Mouse (Mus musculus) lung, adult 18-20 months (tissue): Measurements from ENCODE around the gene Rasip1.
"Not testable (repeated sequence)": the region's sequence is repeated elsewhere in the genome, so short reads cannot be mapped to it uniquely, and the experiment has no call there.

Experiments
- DNase-seq, 2 experiments: peaks; one replicate each; pipeline ENCODE4 v3.0.0; 2022; ENCODE audit warnings: mixed read lengths in 2 of 2

Gene Rasip1

GRCm38 (mm10) chr7:45645591-45645971 lies 18.3 kb downstream of the Rasip1 start:
- DNase-seq = no peak

DNA sequence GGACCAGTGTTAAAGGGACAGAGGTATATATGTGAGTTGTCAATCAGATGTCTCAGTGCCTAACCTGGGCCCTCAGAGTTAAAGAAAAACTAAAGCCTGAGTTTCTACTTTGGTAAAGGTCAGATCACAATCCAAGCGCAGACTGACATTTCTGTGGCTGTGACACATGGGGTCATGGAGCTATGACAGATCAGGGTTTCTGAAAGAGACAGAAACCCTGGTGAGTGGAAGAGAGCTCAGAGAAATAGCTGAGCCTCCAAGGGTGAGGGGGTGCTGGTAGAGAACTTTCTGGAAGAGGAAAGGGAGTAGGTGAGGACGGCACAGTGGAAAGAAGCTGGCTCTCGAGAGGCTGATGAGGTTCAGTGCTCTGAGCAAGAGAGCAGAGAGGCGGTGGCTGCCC lies 19.4 kb downstream of the Rasip1 start:
- no peak for DNase-seq

- no peak for DNase-seq
Measured at GRCm38 (mm10) chr7:45649351-45649750, 22.1 kb downstream of the Rasip1 start.

- not testable (repeated sequence) for DNase-seq
Measured at GRCm38 (mm10) chr7:45650484-45650883, 23.2 kb downstream of the Rasip1 start.

DNA sequence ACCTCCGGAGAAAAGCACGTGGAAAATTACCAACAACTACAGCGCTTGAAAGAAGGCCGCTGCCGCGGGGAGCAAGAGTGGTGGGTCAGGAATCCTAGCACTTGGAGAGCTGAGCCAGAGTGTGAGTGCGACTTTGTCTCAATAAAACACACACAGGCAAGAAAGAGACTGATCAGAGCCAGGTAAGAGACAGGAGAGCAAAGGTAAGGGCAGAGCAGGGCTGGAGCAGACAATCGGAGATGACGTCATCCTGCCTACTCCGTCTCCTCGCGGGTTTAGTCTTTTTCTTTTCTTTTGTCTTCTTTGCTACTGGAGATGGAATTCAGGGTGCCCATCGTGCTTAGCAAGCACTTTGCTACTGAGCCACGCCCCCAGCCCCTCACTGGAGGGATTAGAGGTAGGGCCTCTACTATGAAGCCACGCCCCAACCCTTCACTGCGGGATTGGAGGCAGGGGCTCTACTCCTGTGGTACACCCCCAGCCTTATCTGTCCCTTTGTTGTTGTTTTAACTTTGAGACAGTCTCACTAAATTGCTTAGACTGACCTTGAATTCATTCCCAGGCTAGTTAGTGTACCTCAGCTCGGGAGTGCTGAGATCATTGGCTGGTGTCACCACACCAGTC lies 27.2 kb downstream of the Rasip1 start:
- DNase-seq = no peak

GRCm38 (mm10) chr7:45660746-45661478 lies 33.6 kb downstream of the Rasip1 start:
- no peak for DNase-seq

DNA sequence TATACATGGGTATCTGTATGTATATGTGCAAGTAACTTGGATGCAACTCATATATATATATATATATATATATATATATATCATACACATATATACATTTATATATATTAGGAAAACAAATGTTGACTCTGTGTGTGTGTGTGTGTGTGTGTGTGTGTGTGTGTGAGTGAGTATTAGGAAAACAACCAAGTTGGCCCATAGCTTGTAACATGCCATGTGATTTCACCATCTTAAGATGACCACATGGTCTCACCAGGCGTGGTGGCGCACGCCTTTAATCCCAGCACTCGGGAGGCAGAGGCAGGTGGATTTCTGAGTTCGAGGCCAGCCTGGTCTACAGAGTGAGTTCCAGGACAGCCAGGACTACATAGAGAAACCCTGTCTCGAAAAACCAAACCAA lies 34.4 kb downstream of the Rasip1 start:
- DNase-seq = not testable (repeated sequence)

DNA sequence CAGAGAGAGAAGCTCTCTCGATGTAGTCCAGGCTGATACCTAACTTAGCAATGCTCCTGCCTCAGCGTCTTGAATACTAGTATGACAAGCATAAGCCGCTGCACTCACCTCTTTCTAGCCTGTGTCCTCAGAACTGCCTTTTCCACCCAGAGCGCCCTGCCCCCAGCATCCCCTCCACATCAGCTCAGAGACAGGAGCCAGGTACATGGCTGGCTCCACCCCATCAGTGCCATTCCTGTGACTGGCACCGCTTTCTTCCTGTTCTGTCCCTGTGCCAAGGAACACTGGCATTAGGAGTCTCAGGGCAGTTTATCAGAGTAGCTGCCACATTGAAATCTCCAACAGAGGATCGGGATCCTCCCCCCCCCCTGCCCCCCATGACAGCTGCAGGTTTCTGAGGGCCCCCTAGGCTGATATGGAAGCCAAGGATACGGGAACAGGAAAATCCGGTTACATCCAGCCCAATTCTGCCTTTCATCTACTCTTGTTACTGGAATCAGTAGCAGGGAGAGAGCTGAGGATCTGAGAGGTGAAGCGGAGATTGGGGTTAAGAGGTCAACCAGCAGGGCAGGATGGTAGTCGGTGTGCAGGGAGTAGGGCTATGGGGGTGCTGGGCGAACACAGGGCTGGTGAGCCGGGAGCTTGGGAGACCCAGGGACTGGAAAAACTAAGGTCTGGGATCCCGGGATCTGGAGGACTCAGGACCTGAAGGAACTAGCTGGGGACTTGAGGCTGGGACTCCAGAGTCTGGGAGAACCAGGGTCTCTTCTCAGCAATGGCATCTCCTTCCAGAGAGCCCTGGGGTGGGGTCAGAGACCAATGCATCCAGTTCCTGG lies 38.2 kb downstream of the Rasip1 start:
- DNase-seq = no peak

- no peak for DNase-seq
Measured at GRCm38 (mm10) chr7:45666161-45666560, 38.9 kb downstream of the Rasip1 start, which contains the start of gene Fut2. Gene Fut2, minus strand, starts transcription at chr7:45666394.

GRCm38 (mm10) chr7:45667761-45668160 lies 40.5 kb downstream of the Rasip1 start:
- no peak for DNase-seq

GRCm38 (mm10) chr7:45668921-45669320 lies 41.6 kb downstream of the Rasip1 start:
- no peak for DNase-seq

DNA sequence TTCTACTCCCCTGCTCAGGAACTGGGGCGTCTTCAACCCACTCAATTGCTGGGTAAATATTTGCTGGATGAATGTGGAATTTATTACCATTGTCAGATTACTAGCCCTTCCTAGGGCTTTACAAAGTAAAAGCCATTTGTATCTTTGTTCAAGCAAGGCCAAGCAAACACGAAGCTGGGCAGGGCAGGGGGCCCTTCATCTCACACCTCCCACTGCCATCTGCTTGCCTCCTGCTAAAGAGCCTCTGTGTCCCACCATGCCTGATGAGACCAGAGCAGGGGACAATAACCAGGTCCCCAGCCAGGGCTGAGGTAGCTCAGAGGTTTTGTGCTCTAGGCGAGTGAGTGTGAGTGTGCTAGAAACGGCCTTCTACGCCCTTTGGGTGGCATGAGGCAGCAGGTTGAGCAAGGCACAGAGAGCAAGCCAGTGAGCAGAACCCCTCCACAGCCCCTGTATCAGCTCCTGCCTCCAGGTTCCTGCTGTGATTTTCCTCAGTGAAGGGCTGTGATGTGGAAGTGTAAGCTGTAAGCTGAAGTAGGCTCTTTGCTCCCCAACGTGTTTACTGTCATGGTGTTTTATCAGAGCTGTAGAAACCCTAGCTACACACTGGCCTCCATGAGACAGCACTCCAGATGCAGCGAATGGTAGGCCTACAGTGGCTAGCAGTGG lies 50.5 kb downstream of the Rasip1 start:
- DNase-seq = no peak

GRCm38 (mm10) chr7:45678513-45678912 lies 51.2 kb downstream of the Rasip1 start:
- DNase-seq = no peak

DNA sequence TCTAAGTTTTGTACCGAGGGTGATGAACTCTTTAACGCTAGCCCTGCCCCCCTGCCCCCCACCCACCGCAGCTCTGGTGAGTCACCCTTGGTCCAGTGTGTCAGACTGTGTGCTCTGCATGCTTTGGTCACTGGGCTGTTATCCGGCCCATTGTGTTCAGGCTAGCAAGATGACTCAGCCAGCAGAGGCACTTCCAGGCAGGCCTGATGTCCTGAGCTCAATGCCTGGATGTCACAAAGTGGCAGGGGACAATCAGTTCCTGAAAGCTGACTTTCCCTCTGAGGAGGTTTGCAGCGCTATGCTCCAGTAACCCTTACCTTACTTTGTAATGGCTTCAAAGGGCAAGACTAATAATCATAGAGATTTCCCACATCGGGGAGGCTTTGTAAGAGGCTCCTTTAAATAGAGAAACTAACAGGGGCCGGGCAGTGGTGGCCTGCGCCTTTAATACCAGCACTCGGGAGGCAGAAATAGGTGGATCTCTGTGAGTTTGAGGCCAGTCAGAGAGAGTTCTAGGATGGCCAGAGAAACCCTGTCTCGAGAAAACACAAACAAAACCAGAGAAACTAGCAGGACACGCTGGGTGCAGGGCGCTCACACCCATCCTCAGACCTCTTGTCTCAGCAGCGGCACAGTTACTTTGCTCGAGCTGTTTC lies 52.8 kb downstream of the Rasip1 start:
- DNase-seq = peak; percentile 62 to 75

- DNase-seq = peak; percentile 71 to 73
Measured at GRCm38 (mm10) chr7:45681046-45681736, 53.9 kb downstream of the Rasip1 start.

DNA sequence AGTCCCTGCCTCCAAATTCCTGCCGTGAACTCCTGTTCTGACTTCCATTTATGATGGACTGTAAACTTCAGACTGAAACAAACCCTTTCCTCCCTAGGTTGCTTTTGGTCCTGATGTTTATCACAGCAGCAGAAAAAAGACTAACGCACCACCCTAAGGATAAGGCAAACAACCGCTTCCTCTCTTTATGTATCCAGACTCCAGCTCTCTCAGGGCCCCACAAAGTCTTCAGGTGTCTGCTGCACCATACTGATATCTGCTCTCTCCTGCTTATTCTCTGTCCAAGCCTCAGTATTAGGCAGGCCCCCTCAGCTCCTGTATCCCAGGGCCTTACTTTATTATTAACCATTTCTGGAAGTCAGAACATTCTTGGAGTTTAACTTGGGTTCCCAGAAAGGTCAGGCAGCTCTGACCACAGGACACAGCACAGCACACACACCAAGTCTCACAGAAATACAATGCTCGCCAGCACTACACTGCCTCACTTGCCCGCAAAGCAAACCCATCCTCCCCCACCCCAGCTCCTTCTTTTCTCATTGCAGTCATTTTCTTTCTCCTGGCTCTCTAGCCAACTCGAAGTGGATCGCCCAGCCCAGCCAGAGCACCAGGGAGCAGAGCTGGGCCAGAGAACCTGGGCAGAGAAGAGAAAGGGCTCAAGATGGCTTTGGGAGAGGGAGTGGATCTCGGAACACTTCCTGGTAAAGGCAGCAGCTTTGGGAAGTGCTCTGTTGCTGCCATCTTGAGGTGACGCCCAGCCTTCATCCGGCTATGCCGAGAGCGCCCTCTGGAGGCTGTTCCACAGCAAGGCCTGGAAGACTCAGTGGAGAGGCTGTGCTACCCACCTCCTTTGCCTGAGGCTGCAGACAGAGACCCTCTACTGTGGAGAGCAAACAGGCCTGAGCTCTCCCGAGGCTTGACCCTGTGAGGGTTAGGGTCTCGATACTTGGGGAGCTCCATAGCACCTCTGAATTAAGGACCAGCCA lies 55.1 kb downstream of the Rasip1 start:
- peak; percentile 86 to 91 for DNase-seq

DNA sequence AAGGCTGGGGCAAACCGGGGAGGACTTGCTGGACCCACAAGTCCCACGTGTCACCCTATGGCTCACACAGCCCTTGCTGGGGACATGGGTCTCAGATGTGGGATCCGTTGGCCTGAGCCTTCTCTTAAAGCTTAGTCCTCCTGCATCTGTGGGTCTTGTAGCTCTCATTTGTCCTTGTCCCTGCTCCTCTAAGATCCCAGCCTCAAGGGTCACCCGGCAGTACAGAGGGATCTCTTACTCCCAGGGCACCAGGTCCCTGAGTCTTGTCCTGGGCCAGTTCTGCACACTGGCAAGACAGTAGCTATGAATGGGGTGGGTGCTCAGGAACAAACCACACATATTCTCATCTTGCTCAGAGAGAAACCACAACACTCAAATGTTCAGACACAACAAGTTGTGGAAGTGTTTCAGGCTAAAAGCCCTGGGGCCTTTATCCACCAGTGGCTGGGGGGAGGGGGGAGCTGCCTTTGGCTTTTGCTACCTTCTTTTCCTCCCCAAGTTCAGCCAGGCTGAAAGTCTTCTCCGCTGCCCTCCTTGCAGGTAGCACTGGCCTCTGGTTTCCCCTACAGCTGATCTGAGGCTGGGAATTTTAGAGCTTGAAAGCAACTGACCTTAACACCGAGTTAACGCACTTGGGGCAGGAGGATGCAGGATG lies 56.2 kb downstream of the Rasip1 start, which contains the start of gene Ntn5:
Gene Ntn5 (plus strand): TSS at position 627 of the 655 bp plus-strand sequence.
- DNase-seq = no peak

- DNase-seq = no peak
Measured at GRCm38 (mm10) chr7:45685811-45686210, 58.5 kb downstream of the Rasip1 start.

DNA sequence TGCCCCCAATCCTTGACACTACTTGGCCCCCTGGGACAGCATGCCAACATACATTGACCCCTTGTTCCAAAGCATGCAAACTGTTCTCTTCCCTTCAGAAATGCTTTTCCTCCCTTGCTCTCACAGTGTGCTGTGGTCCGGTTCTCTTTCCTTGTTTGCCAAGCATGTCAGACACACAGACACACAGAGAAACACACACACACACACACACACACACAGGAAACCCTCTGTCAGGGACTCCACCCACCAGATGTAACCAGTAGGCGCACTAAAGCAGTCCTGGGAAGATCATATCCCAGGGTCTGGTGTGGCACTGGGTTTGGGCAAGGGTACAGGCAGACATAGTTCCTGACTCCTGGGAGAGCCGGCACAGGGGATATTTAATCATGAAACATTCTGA lies 59.6 kb downstream of the Rasip1 start:
- no peak for DNase-seq
